Mouse (Mus musculus): Measurements from ENCODE around the gene Sema6c. TPM values are rescaled to one million over a fixed set of nuclear protein-coding genes. Genes with fewer than 3 reads are reported as not detected.

The Sema6c gene
- polyA plus RNA-seq, 1 experiment from 2014 or later = 2.6 TPM

DNA sequence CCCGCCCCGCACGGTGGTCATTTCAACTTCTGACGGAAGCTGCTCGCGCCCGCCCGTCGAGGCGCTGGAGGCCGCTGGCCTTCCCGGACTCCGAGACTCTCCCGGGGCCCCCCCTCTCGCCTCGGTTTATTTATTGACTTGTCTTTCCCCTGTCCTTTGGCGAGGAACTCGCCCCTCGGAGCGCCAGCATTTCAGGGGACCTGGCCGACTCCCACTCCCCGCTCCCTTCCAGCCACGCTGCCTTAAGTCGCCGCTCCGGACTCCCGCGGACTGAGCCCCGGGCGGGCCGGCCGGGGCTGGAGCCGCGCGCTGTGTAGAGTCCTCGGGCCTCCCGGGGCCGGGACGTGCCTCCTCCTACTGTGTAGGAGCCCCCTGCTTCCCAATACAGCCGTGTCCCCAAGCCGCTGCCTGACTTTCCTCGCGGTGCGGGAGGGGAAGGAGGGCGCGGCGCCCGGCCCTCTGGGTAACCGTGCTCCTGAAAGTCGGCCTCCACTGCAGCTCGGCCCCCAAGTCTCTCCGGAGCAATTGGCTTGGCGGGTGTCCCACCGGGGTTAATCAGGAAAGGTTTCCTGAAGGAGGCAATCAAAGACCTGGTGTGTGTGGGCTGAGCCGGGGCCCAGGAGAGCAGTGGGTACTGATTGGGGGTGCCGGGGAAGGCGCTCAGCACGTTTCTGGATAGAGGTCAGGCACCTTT is 13.1 kb downstream of the Sema6c start:
- Histone ChIP-seq H3K36me3 (ENCODE audit: control insufficient read depth, insufficient read depth, low read length) (peaks cover 10% of the 10 kb centered on the region; the same call in 1 of the 2 replicates), H3K27me3 (ENCODE audit: control insufficient read depth, insufficient read depth, low read length) (peaks cover 18% of the 10 kb centered on the region), H3K4me1 (ENCODE audit: control insufficient read depth, insufficient read depth, low read length) (peaks cover 13% of the 10 kb centered on the region; the same call in 1 of the 2 replicates), H3K27ac (ENCODE audit: low read length) (no peak overlapping the region), H3K9me3 (replicated peaks; ENCODE audit: control insufficient read depth, low read length) (no peaks in the 10 kb centered on the region), H3K4me3 (replicated peaks; ENCODE audit: low read length) (peak overlapping the region; percentile 32), H3K4me2 (ENCODE audit: low read depth, low read length) (peak overlapping the region; percentile 56), H3K9ac (ENCODE audit: low read length) (peak overlapping the region; percentile 59)
- peak; percentile 11; the same call in 1 of the 2 replicates for ATAC-seq (ENCODE audit: insufficient read depth, low FRiP score)
- 20% methylated on average over 58 of the region's 58 CpGs for WGBS

DNA sequence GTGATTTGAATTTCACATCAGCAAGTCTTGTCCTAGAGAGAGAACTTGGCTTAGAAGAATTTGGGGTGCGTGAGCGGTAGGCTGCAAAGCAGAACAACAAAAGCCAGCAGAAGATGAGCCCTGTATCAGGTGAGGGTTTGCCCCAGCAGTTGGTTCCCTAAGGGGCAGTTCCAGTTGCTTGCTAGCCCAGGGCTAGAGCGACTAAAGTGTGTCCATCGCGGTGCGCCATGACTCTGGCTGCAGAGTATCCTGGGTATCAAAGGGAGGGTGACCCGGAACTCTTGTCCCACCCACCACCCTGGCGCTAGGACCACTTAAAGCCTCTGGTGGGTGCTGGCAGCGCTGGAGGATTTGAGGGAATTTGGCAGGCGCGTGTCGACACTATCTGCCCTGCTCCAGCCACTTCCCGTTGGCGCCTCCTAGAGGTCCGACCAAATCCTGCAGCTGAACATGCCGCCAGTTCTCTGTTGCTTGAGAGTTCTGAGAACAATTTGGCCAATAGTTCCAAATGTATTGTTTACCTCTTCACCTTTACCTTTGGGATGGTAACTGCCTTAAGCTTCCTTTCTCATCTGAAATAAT is 13.8 kb downstream of the Sema6c start:
- WGBS = 11% methylated on average over 16 of the region's 16 CpGs
- Histone ChIP-seq H3K4me2 (ENCODE audit: low read depth, low read length) (peak overlapping the region; percentile 56), H3K9me3 (replicated peaks; ENCODE audit: control insufficient read depth, low read length) (no peaks in the 10 kb centered on the region), H3K4me1 (ENCODE audit: control insufficient read depth, insufficient read depth, low read length) (peaks cover 13% of the 10 kb centered on the region; the same call in 1 of the 2 replicates), H3K9ac (ENCODE audit: low read length) (no peak overlapping the region), H3K27ac (ENCODE audit: low read length) (no peak overlapping the region), H3K27me3 (ENCODE audit: control insufficient read depth, insufficient read depth, low read length) (peaks cover 18% of the 10 kb centered on the region), H3K4me3 (replicated peaks; ENCODE audit: low read length) (peak overlapping the region; percentile 32), H3K36me3 (ENCODE audit: control insufficient read depth, insufficient read depth, low read length) (peaks cover 10% of the 10 kb centered on the region; the same call in 1 of the 2 replicates)
- peak; percentile 68; the same call in 1 of the 2 replicates for ATAC-seq (ENCODE audit: insufficient read depth, low FRiP score)

DNA sequence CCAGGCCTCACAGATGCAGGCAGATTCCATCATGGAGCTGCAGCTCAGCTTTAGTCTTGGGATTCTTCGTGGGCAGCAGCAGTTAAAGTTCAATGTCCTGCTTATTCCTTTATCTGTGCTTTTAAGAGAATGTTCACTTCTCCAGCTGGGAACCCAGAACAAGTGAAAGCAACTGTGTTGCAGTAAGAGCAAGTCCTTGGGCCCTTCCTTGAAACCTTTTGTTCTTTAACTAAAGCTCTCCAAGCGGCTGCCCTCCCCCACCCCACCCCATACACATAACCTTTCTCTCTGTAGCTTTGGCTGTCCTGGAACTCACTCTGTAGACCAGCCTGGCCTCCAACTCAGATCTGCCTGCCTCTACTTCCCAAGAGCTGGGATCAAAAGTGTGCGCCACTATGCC is 16.2 kb downstream of the Sema6c start:
- H3K9me3 ChIP-seq (replicated peaks; ENCODE audit: control insufficient read depth, low read length) = no peaks in the 10 kb centered on the region
- peaks cover 18% of the 10 kb centered on the region for H3K27me3 ChIP-seq (ENCODE audit: control insufficient read depth, insufficient read depth, low read length)
- ATAC-seq (ENCODE audit: insufficient read depth, low FRiP score) = no peak
- no peak overlapping the region for H3K4me3 ChIP-seq (replicated peaks; ENCODE audit: low read length)
- H3K36me3 ChIP-seq (ENCODE audit: control insufficient read depth, insufficient read depth, low read length) = peaks cover 10% of the 10 kb centered on the region; the same call in 1 of the 2 replicates
- no peak overlapping the region for H3K9ac ChIP-seq (ENCODE audit: low read length)
- H3K4me2 ChIP-seq (ENCODE audit: low read depth, low read length) = no peak overlapping the region
- H3K27ac ChIP-seq (ENCODE audit: low read length) = peak overlapping the region; percentile 81
- 62% methylated on average over 3 of the region's 3 CpGs for WGBS
- H3K4me1 ChIP-seq (ENCODE audit: control insufficient read depth, insufficient read depth, low read length) = peaks cover 13% of the 10 kb centered on the region; the same call in 1 of the 2 replicates

DNA sequence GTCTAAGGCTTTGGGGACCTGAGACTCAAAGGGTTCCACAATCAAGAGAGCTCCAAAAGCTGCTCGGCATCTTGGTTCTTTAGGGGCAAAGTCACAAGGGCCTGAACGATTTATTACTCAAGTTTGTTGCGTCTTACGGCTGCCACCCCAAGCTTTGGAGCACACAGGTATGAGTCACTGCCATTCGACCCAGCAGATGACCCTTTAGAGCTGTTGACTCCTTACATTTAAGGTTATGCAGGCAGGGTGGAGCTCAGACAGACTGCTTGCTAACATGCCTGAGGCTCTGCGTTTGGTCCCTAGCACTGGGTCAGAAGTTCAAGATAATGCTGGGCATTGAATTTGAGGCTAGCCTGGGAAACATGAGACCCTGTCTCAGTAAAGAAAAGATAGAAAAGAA is 17.3 kb downstream of the Sema6c start:
- Histone ChIP-seq H3K4me3 (replicated peaks; ENCODE audit: low read length) (no peak overlapping the region), H3K27ac (ENCODE audit: low read length) (peak overlapping the region; percentile 86), H3K9me3 (replicated peaks; ENCODE audit: control insufficient read depth, low read length) (no peaks in the 10 kb centered on the region), H3K27me3 (ENCODE audit: control insufficient read depth, insufficient read depth, low read length) (peaks cover 7% of the 10 kb centered on the region), H3K36me3 (ENCODE audit: control insufficient read depth, insufficient read depth, low read length) (no peaks in the 10 kb centered on the region), H3K4me1 (ENCODE audit: control insufficient read depth, insufficient read depth, low read length) (peaks cover 13% of the 10 kb centered on the region; the same call in 1 of the 2 replicates), H3K9ac (ENCODE audit: low read length) (no peak overlapping the region), H3K4me2 (ENCODE audit: low read depth, low read length) (no peak overlapping the region)
- no peak for ATAC-seq (ENCODE audit: insufficient read depth, low FRiP score)
- WGBS = 52% methylated on average over 6 of the region's 6 CpGs

DNA sequence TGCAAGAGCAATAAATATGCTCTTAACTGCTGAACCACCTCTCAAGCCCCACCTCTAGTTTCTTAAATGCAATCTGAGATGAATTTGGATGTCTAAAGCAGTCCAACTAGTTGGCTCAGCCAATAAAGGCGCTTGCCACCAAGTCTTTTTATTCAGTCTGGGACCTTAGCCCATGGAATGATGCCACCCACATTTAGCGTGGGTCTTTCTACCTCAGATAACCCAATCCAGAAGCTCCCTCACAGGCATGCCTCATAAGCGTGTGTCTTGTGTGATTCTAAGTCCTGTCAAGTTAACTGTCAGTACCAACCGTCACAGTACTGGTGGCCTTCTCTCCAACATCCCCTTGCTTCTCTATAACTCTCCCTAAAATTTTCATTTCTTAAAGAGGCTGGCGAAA is 18.7 kb downstream of the Sema6c start:
- Histone ChIP-seq H3K27me3 (ENCODE audit: control insufficient read depth, insufficient read depth, low read length) (no peaks in the 10 kb centered on the region), H3K4me3 (replicated peaks; ENCODE audit: low read length) (no peak overlapping the region), H3K9ac (ENCODE audit: low read length) (no peak overlapping the region), H3K4me1 (ENCODE audit: control insufficient read depth, insufficient read depth, low read length) (peaks cover 2% of the 10 kb centered on the region; the same call in 1 of the 2 replicates), H3K9me3 (replicated peaks; ENCODE audit: control insufficient read depth, low read length) (no peaks in the 10 kb centered on the region), H3K27ac (ENCODE audit: low read length) (no peak overlapping the region), H3K4me2 (ENCODE audit: low read depth, low read length) (no peak overlapping the region), H3K36me3 (ENCODE audit: control insufficient read depth, insufficient read depth, low read length) (no peaks in the 10 kb centered on the region)
- 88% methylated on average over 5 of the region's 5 CpGs for WGBS
- ATAC-seq (ENCODE audit: insufficient read depth, low FRiP score) = no peak

DNA sequence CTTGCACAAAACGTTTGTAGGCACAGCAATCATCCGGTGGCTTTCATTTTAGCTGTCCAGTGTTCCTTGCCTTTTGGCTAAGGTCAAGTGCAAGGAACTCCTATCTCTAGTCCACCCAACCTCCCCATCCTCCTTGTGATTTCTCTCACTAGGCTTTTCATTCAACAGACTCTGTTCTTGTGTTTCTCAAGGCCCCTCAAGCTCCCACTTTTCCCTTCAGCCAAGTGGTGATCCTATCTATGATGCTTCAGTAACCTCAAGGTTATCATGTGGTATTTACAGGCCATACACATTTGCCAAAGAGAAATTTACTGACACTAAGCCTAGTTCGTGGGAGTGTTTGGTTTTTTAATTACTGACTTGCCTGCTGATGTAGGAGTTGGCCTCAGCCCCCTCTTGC is 19.6 kb downstream of the Sema6c start:
- H3K4me3 ChIP-seq (replicated peaks; ENCODE audit: low read length) = no peak overlapping the region
- H3K9me3 ChIP-seq (replicated peaks; ENCODE audit: control insufficient read depth, low read length) = no peaks in the 10 kb centered on the region
- no peak overlapping the region for H3K27ac ChIP-seq (ENCODE audit: low read length)
- no peak overlapping the region for H3K4me2 ChIP-seq (ENCODE audit: low read depth, low read length)
- no peak overlapping the region for H3K9ac ChIP-seq (ENCODE audit: low read length)
- H3K36me3 ChIP-seq (ENCODE audit: control insufficient read depth, insufficient read depth, low read length) = no peaks in the 10 kb centered on the region
- no peak for ATAC-seq (ENCODE audit: insufficient read depth, low FRiP score)
- WGBS = 62% methylated on average over 3 of the region's 3 CpGs
- no peaks in the 10 kb centered on the region for H3K4me1 ChIP-seq (ENCODE audit: control insufficient read depth, insufficient read depth, low read length)
- no peaks in the 10 kb centered on the region for H3K27me3 ChIP-seq (ENCODE audit: control insufficient read depth, insufficient read depth, low read length)

DNA sequence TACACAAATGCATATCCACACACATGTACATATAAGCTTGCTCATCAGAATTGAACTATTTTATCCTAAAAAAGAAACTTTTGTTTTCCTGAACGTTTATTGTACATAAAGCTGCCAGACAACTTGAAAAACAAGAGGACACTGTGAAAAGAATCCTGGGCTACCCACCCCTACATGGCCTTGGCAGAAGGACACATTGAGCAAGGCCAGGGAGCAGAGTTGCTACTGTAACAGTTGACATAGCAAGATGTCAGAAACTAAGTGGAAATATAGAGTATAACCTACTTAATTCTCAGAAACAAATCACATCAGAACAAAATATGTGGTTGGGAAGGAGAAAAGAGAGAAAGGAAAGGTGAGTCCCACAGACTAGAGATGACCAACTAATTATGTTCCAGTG is 21.6 kb downstream of the Sema6c start:
- Histone ChIP-seq H3K27ac (ENCODE audit: low read length) (no peak overlapping the region), H3K27me3 (ENCODE audit: control insufficient read depth, insufficient read depth, low read length) (no peaks in the 10 kb centered on the region), H3K4me2 (ENCODE audit: low read depth, low read length) (no peak overlapping the region), H3K9ac (ENCODE audit: low read length) (no peak overlapping the region), H3K4me3 (replicated peaks; ENCODE audit: low read length) (no peak overlapping the region), H3K36me3 (ENCODE audit: control insufficient read depth, insufficient read depth, low read length) (no peaks in the 10 kb centered on the region), H3K9me3 (replicated peaks; ENCODE audit: control insufficient read depth, low read length) (no peaks in the 10 kb centered on the region), H3K4me1 (ENCODE audit: control insufficient read depth, insufficient read depth, low read length) (no peaks in the 10 kb centered on the region)
- no peak for ATAC-seq (ENCODE audit: insufficient read depth, low FRiP score)
- WGBS = 63% methylated on average over 1 of the region's 1 CpGs

DNA sequence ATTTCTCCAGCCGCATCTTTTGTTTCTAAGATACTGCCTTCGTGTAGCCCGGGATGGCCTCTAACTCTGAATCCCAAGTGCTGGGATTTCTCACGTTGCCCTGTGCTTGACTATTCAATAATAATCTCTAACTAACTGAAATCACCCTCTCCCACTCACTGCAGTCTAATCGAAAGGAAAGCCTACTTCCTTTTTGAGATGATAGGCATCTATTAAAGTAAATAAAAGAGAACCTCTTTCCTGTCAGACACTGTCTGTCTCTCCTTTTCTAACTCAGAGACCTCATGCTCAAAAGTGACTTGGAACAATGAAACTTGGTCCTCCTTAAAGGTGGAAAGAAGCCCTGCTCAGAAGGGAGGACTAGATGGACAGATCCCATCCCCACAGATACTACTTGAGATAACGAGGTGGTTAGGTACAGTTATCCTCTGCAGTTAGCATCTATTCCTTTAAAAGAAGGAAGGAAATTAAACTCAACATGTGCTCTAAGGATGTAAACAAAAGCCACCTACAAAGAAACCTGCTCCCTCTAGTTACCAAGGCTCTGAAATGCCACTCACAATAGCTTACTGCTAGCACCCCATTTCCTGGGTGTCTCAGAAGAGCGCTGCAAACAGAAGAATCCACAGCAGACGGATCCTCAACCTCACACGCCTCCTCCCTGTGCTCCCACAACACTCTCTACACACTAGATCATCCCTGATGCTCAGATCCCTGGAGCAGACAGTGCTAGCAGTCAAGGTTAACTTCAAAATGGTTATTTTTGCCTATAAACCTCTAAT is 24.7 kb downstream of the Sema6c start:
- H3K36me3 ChIP-seq (ENCODE audit: control insufficient read depth, insufficient read depth, low read length) = peaks cover 8% of the 10 kb centered on the region; the same call in 1 of the 2 replicates

DNA sequence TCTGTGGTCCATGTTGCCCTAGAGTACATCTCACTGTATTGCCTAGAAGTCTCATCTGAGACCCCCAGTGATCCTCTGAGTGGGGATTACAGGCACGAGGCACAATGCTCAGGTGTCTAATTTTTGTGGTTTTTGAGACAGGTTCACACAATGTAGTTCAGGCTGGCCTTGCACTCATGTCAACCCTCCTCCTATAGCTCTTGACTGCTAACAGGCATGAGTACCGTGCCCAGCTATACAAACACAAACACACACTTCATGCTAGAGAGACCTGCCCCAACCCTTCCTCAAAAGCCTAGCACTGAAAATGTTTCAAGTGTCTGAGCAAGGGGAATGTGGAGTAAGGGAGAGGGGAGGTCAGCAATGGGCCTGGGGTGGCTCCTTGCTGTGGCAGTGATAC is 25.8 kb downstream of the Sema6c start:
- Histone ChIP-seq H3K4me1 (ENCODE audit: control insufficient read depth, insufficient read depth, low read length) (no peaks in the 10 kb centered on the region), H3K9ac (ENCODE audit: low read length) (no peak overlapping the region), H3K36me3 (ENCODE audit: control insufficient read depth, insufficient read depth, low read length) (peaks cover 9% of the 10 kb centered on the region; the same call in 1 of the 2 replicates), H3K4me2 (ENCODE audit: low read depth, low read length) (no peak overlapping the region), H3K9me3 (replicated peaks; ENCODE audit: control insufficient read depth, low read length) (no peaks in the 10 kb centered on the region), H3K4me3 (replicated peaks; ENCODE audit: low read length) (no peak overlapping the region), H3K27me3 (ENCODE audit: control insufficient read depth, insufficient read depth, low read length) (no peaks in the 10 kb centered on the region), H3K27ac (ENCODE audit: low read length) (no peak overlapping the region)
- ATAC-seq (ENCODE audit: insufficient read depth, low FRiP score) = no peak
- WGBS = 87% methylated on average over 2 of the region's 2 CpGs

More for the DNA sequence above, 24.7 kb downstream of the Sema6c start:
- Histone ChIP-seq H3K4me2 (ENCODE audit: low read depth, low read length) (no peak overlapping the region), H3K4me3 (replicated peaks; ENCODE audit: low read length) (no peak overlapping the region), H3K27ac (ENCODE audit: low read length) (no peak overlapping the region), H3K9ac (ENCODE audit: low read length) (no peak overlapping the region), H3K9me3 (replicated peaks; ENCODE audit: control insufficient read depth, low read length) (no peaks in the 10 kb centered on the region), H3K4me1 (ENCODE audit: control insufficient read depth, insufficient read depth, low read length) (no peaks in the 10 kb centered on the region), H3K27me3 (ENCODE audit: control insufficient read depth, insufficient read depth, low read length) (no peaks in the 10 kb centered on the region)
- WGBS = 84% methylated on average over 9 of the region's 9 CpGs
- no peak for ATAC-seq (ENCODE audit: insufficient read depth, low FRiP score)

Measured in stomach, embryonic 16.5 days (tissue).